Mouse (Mus musculus) activated CD4-positive, CD25-positive, alpha-beta regulatory T cell, adult 4 months (primary cell): ENCODE measurements around the gene Uevld. TPM values are rescaled to one million over a fixed set of nuclear protein-coding genes. Genes with fewer than 3 reads are reported as not detected.

Experiments
- polyA plus RNA-seq, 2 experiments: library from polyadenylated mRNA; unstranded; fragments of 100-300 nt; shearing (Covaris generic); gene quantifications; one replicate each; pipeline ENCODE4 v1.2.1; 2017

The Uevld gene
- polyA plus RNA-seq, 2 experiments from 2014 or later, result 6.4 to 8.0 TPM

Other genes with a start within 250 kb of the Uevld start
- gene Saal1, start 247.8 kb downstream of the Uevld start, polyA plus RNA-seq, result 10 to 100 TPM; 17.6 to 18.9 TPM
- not detected for gene Saa3, start 242.8 kb downstream of the Uevld start, polyA plus RNA-seq
- gene Saa4, start 225.9 kb downstream of the Uevld start, polyA plus RNA-seq, result not detected
- under 1 TPM in 1 of 2 experiments, not detected in 1; 0.20 TPM for gene Saa1, start 215.5 kb downstream of the Uevld start, polyA plus RNA-seq
- under 1 TPM in 1 of 2 experiments, not detected in 1; 0.25 TPM for gene Saa2, start 206.7 kb downstream of the Uevld start, polyA plus RNA-seq
- 10 to 100 TPM; 17.6 to 17.8 TPM for gene Hps5, start 162.5 kb downstream of the Uevld start, polyA plus RNA-seq
- 10 to 100 TPM; 22.9 to 23.4 TPM for gene Gtf2h1, start 162.4 kb downstream of the Uevld start, polyA plus RNA-seq
- 1,000 to 10,000 TPM; 1,036 to 1,248 TPM for gene Ldha, start 117.1 kb downstream of the Uevld start, polyA plus RNA-seq
- gene Ldhc, start 97.3 kb downstream of the Uevld start, polyA plus RNA-seq, result not detected
- gene Tsg101, start 38.6 kb downstream of the Uevld start, polyA plus RNA-seq, result 100 to 1,000 TPM in 1 of 2 experiments, 10 to 100 TPM in 1; 85.8 to 103 TPM
- not detected for gene Gm9999, start 25.1 kb upstream of the Uevld start, polyA plus RNA-seq
- 10 to 100 TPM; 23.5 to 32.3 TPM for gene Spty2d1, start 49.9 kb upstream of the Uevld start, polyA plus RNA-seq
- gene Tmem86a, start 92.1 kb upstream of the Uevld start, polyA plus RNA-seq, result 1 to 10 TPM; 1.0 to 2.9 TPM
- 1 to 10 TPM; 2.1 to 9.3 TPM for gene Ptpn5, start 175.2 kb upstream of the Uevld start, polyA plus RNA-seq
- not detected for gene Mrgpra6, start 246.4 kb upstream of the Uevld start, polyA plus RNA-seq